Mouse (Mus musculus): Measurements from ENCODE around the gene Bloc1s2. TPM values are rescaled to one million over a fixed set of nuclear protein-coding genes. Genes with fewer than 3 reads are reported as not detected.
"Not testable (repeated sequence)": the region's sequence is repeated elsewhere in the genome, so short reads cannot be mapped to it uniquely, and the experiment has no call there.

Gene Bloc1s2
- polyA plus RNA-seq, 1 experiment = 70.4 TPM

GRCm38 (mm10) chr19:44127729-44128497, 18.3 kb downstream of the Bloc1s2 start:
- TF ChIP-seq USF1 (IDR thresholded peaks at IDR 0.05; ENCODE audit: low read depth) = no peak
- TF ChIP-seq CTCF (IDR thresholded peaks at IDR 0.05; ENCODE audit: control insufficient read depth, insufficient read depth, insufficient read length) = no peak
- TF ChIP-seq CEBPB (IDR thresholded peaks at IDR 0.05; ENCODE audit: low read depth) = no peak
- no peak for TF ChIP-seq MYOG (IDR thresholded peaks at IDR 0.05; ENCODE audit: control insufficient read depth, extremely low read depth, insufficient read length)
- no peak for TF ChIP-seq FOSL1 (IDR thresholded peaks at IDR 0.05; ENCODE audit: insufficient read depth, low read length, poor library complexity, severe bottlenecking)
- TF ChIP-seq MAX (IDR thresholded peaks at IDR 0.05) = no peak
- TF ChIP-seq MYOD1 (IDR thresholded peaks at IDR 0.05; ENCODE audit: control insufficient read depth, insufficient read length, low read depth) = no peak
- Histone ChIP-seq H3K79me2 (ENCODE audit: control insufficient read depth, insufficient read depth) (peaks cover 8% of the 10 kb centered on the region), H3K27me3 (ENCODE audit: control insufficient read depth, insufficient read depth, insufficient read length) (no peaks in the 10 kb centered on the region), H3K36me3 (ENCODE audit: control insufficient read depth, insufficient read depth) (peaks cover 86% of the 10 kb centered on the region), H3K79me3 (ENCODE audit: low read depth) (peaks cover 3% of the 10 kb centered on the region), H3K4me3 (ENCODE audit: insufficient read depth, poor library complexity, severe bottlenecking) (no peak overlapping the region), H3ac (ENCODE audit: control insufficient read depth, insufficient read length, low read depth) (no peak overlapping the region)

DNA sequence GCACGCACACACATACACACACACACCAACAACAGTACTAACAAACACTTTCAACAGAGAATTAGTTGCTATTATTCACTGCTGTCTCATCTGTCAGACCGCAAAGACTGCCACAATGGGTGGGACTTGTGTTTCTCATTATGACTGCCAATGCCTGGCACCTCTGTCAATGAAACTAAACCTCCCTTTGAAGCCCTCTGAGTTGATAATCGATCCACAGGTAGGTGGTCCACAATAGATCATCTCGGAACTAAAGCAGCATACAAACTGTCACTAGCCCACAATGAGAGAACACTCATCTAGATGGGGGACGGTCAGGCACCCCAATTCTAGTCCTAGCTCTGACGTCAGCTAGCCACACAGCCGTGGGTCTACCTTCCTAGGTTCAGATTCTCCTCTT, 25.1 kb downstream of the Bloc1s2 start:
- peaks cover 83% of the 10 kb centered on the region for H3K36me3 ChIP-seq (ENCODE audit: control insufficient read depth, insufficient read depth)
- no peak overlapping the region for H3ac ChIP-seq (ENCODE audit: control insufficient read depth, insufficient read length, low read depth)
- TF ChIP-seq CTCF (IDR thresholded peaks at IDR 0.05; ENCODE audit: control insufficient read depth, insufficient read depth, insufficient read length) (no peak), MAX (IDR thresholded peaks at IDR 0.05) (no peak), MYOG (IDR thresholded peaks at IDR 0.05; ENCODE audit: control insufficient read depth, extremely low read depth, insufficient read length) (no peak), MYOD1 (IDR thresholded peaks at IDR 0.05; ENCODE audit: control insufficient read depth, insufficient read length, low read depth) (no peak)
- no peak overlapping the region for H3K4me3 ChIP-seq (ENCODE audit: insufficient read depth, poor library complexity, severe bottlenecking)
- no peaks in the 10 kb centered on the region for H3K79me2 ChIP-seq (ENCODE audit: control insufficient read depth, insufficient read depth)
- no peaks in the 10 kb centered on the region for H3K79me3 ChIP-seq (ENCODE audit: low read depth)
- no peaks in the 10 kb centered on the region for H3K27me3 ChIP-seq (ENCODE audit: control insufficient read depth, insufficient read depth, insufficient read length)

DNA sequence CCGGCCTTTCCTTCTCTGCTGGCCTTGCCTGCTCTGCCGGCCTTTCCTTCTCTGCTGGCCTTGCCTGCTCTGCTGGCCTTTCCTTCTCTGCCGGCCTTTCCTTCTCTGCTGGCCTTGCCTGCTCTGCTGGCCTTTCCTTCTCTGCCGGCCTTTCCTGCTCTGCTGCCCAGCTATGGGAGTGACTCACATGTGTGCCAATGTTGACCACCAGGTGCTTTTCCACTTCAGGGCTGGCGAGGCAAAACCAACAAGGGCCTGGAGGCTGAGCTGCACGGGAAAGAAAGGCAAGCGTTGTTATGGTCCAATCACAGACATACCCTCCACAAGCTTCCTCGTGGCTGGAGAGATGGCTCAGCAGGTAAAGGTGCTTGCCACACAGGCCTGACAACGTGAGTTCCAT, 25.6 kb downstream of the Bloc1s2 start:
- not testable (repeated sequence) for H3K79me3 ChIP-seq (ENCODE audit: low read depth); H3K79me2 ChIP-seq (ENCODE audit: control insufficient read depth, insufficient read depth); H3K4me3 ChIP-seq (ENCODE audit: insufficient read depth, poor library complexity, severe bottlenecking); H3K27me3 ChIP-seq (ENCODE audit: control insufficient read depth, insufficient read depth, insufficient read length); H3ac ChIP-seq (ENCODE audit: control insufficient read depth, insufficient read length, low read depth)
- H3K36me3 ChIP-seq (ENCODE audit: control insufficient read depth, insufficient read depth) = peaks cover 83% of the 10 kb centered on the region

DNA sequence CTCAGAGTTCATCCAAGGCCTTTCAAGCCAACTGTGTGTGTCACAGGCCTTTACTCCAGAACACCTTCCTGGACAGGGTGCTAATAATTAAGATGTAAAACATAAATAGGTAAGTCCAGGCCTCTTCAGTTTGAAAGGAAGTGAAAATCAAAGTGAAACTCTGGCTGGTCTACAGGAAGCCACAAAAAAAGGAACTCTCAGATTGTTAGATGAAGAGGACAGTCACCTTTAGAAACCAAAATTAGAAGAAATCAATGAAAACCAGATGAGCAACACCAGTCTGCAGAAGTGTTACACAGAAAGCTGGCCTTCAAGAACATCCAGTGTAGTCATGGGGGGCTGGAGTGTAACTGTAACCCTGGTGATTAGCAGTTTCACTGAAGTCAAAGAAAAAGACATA, 28.5 kb downstream of the Bloc1s2 start:
- no peak overlapping the region for H3K4me3 ChIP-seq (ENCODE audit: insufficient read depth, poor library complexity, severe bottlenecking)
- no peak overlapping the region for H3ac ChIP-seq (ENCODE audit: control insufficient read depth, insufficient read length, low read depth)
- no peaks in the 10 kb centered on the region for H3K27me3 ChIP-seq (ENCODE audit: control insufficient read depth, insufficient read depth, insufficient read length)
- H3K79me3 ChIP-seq (ENCODE audit: low read depth) = no peaks in the 10 kb centered on the region
- no peaks in the 10 kb centered on the region for H3K79me2 ChIP-seq (ENCODE audit: control insufficient read depth, insufficient read depth)
- peaks cover 85% of the 10 kb centered on the region for H3K36me3 ChIP-seq (ENCODE audit: control insufficient read depth, insufficient read depth)
- TF ChIP-seq MYOD1 (IDR thresholded peaks at IDR 0.05; ENCODE audit: control insufficient read depth, insufficient read length, low read depth) (no peak), CTCF (IDR thresholded peaks at IDR 0.05; ENCODE audit: control insufficient read depth, insufficient read depth, insufficient read length) (no peak), FOSL1 (IDR thresholded peaks at IDR 0.05; ENCODE audit: insufficient read depth, low read length, poor library complexity, severe bottlenecking) (no peak), MAX (IDR thresholded peaks at IDR 0.05) (no peak), CEBPB (IDR thresholded peaks at IDR 0.05; ENCODE audit: low read depth) (no peak), MYOG (IDR thresholded peaks at IDR 0.05; ENCODE audit: control insufficient read depth, extremely low read depth, insufficient read length) (no peak), USF1 (IDR thresholded peaks at IDR 0.05; ENCODE audit: low read depth) (no peak)

DNA sequence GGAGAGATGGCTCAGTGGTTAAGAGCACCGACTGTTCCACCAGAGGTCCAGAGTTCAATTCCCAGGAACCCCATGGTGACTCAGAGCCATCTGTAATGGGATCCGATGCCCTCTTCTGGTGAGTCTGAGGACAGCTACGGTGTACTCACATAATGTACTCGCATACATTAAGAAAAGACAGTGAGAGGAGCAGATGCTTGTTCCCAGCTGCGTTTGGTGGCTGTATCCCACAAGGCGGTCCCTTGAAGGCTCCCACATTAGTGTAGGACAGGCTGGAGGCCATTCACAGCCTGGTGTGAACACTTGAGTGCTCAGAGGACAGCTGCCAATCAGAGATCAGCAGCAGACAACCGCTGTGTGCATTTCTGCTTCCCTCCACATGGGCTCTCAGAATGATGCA, 34.5 kb downstream of the Bloc1s2 start:
- H3ac ChIP-seq (ENCODE audit: control insufficient read depth, insufficient read length, low read depth) = no peak overlapping the region
- H3K79me2 ChIP-seq (ENCODE audit: control insufficient read depth, insufficient read depth) = peaks cover 6% of the 10 kb centered on the region
- H3K27me3 ChIP-seq (ENCODE audit: control insufficient read depth, insufficient read depth, insufficient read length) = no peaks in the 10 kb centered on the region
- H3K79me3 ChIP-seq (ENCODE audit: low read depth) = peaks cover 3% of the 10 kb centered on the region
- no peak overlapping the region for H3K4me3 ChIP-seq (ENCODE audit: insufficient read depth, poor library complexity, severe bottlenecking)
- TF ChIP-seq FOSL1 (IDR thresholded peaks at IDR 0.05; ENCODE audit: insufficient read depth, low read length, poor library complexity, severe bottlenecking) = no peak
- TF ChIP-seq MAX (IDR thresholded peaks at IDR 0.05) = no peak
- no peak for TF ChIP-seq CEBPB (IDR thresholded peaks at IDR 0.05; ENCODE audit: low read depth)
- TF ChIP-seq MYOD1 (IDR thresholded peaks at IDR 0.05; ENCODE audit: control insufficient read depth, insufficient read length, low read depth) = no peak
- TF ChIP-seq MYOG (IDR thresholded peaks at IDR 0.05; ENCODE audit: control insufficient read depth, extremely low read depth, insufficient read length) = no peak
- TF ChIP-seq CTCF (IDR thresholded peaks at IDR 0.05; ENCODE audit: control insufficient read depth, insufficient read depth, insufficient read length) = no peak
- no peak for TF ChIP-seq USF1 (IDR thresholded peaks at IDR 0.05; ENCODE audit: low read depth)
- peaks cover 84% of the 10 kb centered on the region for H3K36me3 ChIP-seq (ENCODE audit: control insufficient read depth, insufficient read depth)

GRCm38 (mm10) chr19:44110356-44110755, 35.9 kb downstream of the Bloc1s2 start:
- peaks cover 72% of the 10 kb centered on the region for H3K36me3 ChIP-seq (ENCODE audit: control insufficient read depth, insufficient read depth)
- H3K27me3 ChIP-seq (ENCODE audit: control insufficient read depth, insufficient read depth, insufficient read length) = no peaks in the 10 kb centered on the region
- peaks cover 16% of the 10 kb centered on the region for H3K79me3 ChIP-seq (ENCODE audit: low read depth)
- no peak overlapping the region for H3K4me3 ChIP-seq (ENCODE audit: insufficient read depth, poor library complexity, severe bottlenecking)
- peaks cover 19% of the 10 kb centered on the region for H3K79me2 ChIP-seq (ENCODE audit: control insufficient read depth, insufficient read depth)
- TF ChIP-seq CEBPB (IDR thresholded peaks at IDR 0.05; ENCODE audit: low read depth) (no peak), MYOG (IDR thresholded peaks at IDR 0.05; ENCODE audit: control insufficient read depth, extremely low read depth, insufficient read length) (no peak), MYOD1 (IDR thresholded peaks at IDR 0.05; ENCODE audit: control insufficient read depth, insufficient read length, low read depth) (no peak), CTCF (IDR thresholded peaks at IDR 0.05; ENCODE audit: control insufficient read depth, insufficient read depth, insufficient read length) (no peak), USF1 (IDR thresholded peaks at IDR 0.05; ENCODE audit: low read depth) (no peak), FOSL1 (IDR thresholded peaks at IDR 0.05; ENCODE audit: insufficient read depth, low read length, poor library complexity, severe bottlenecking) (no peak), MAX (IDR thresholded peaks at IDR 0.05) (no peak)
- H3ac ChIP-seq (ENCODE audit: control insufficient read depth, insufficient read length, low read depth) = no peak overlapping the region
